Mouse (Mus musculus): ENCODE measurements around the gene Ten1. TPM values are rescaled to one million over a fixed set of nuclear protein-coding genes. Genes with fewer than 3 reads are reported as not detected.
A peak's percentile ranks its signal among the peaks of the same experiment; 100 is the strongest.

Gene Ten1
- polyA plus RNA-seq, 1 experiment from 2014 or later: 79.0 TPM

DNA sequence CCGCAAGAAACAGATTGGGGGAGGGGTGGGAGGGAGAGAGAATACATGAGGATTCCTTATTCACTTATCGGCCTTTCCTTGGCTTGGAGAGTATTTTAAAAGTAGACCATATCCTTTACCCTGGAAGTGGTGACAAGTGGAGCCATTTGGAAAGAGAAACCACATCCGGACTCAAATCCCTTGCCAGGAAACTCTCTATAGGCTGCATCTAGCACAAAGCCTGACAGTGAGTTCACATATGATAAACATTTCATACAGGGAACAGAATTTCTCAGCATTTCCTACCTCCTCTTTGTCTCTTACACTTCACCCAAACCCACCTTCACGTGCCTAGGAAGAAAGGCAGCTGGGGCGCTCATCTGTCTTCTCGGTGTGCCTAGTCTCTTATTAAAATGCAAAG is 31.4 kb upstream of the Ten1 start:
- peaks cover 3% of the 10 kb centered on the region; the same call in 1 of the 2 replicates for H3K4me1 ChIP-seq (ENCODE audit: insufficient read depth, low read depth, low read length)
- H3K36me3 ChIP-seq (ENCODE audit: insufficient read depth, low read length): peaks cover 16% of the 10 kb centered on the region; the same call in 1 of the 2 replicates
- no peaks in the 10 kb centered on the region for H3K27me3 ChIP-seq (replicated peaks; ENCODE audit: insufficient read depth, low read length)
- peak; percentile 79 for DNase-seq (ENCODE audit: low spot score)
- ATAC-seq: no peak
- TF ChIP-seq EP300 (IDR thresholded peaks at IDR 0.05) (no peak), CTCF (IDR thresholded peaks at IDR 0.05) (no peak)
- peak overlapping the region; percentile 74 for H3K4me3 ChIP-seq (ENCODE audit: low read depth, low read length)
- no peaks in the 10 kb centered on the region for H3K9me3 ChIP-seq (ENCODE audit: low read length)
- WGBS: 3% methylated on average over 6 of the region's 6 CpGs
- H3K27ac ChIP-seq (ENCODE audit: low read length): peak overlapping the region; percentile 83
- H3K4me2 ChIP-seq (replicated peaks; ENCODE audit: low read depth, low read length): peak overlapping the region; percentile 69
- peak overlapping the region; percentile 62 for H3K9ac ChIP-seq (replicated peaks; ENCODE audit: low read depth)

DNA sequence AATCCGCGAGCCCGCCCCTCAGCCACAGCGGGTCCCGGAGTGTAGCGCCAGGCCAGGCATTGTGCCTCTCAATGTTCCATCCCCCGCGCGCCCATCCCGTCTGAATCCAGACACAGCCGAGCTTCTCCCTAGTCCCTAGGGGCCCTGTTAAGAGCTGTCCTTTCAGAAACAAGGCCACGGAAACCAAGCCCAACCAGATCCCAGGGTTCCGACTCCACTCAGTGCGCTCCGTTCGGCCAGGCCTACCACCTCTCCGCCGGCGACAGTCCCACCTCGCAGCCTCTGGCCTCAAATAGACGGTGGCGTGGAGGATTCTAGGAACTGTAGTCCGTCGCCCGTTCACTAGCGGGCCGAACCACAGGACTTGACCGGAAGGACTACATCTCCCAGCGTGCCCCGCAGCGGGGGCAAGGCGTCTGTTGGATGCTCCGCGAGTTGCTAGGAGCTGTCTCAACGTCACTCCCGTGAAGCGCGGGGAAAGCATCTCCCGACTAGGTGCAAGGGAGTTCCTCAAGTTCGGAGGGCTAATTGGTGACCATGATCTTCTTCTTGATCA is 30.7 kb upstream of the Ten1 start, which contains the start of gene Fbf1:
Gene Fbf1 (minus strand): TSS at position 283 of the 556 bp plus-strand sequence.
- TF ChIP-seq CTCF (IDR thresholded peaks at IDR 0.05) (no peak), EP300 (IDR thresholded peaks at IDR 0.05) (no peak)
- DNase-seq (ENCODE audit: low spot score) (peak; percentile 98), ATAC-seq (peak; percentile 99)
- Histone ChIP-seq H3K36me3 (ENCODE audit: insufficient read depth, low read length) (peaks cover 21% of the 10 kb centered on the region), H3K4me3 (ENCODE audit: low read depth, low read length) (peak within 1 kb of the TSS; percentile 74), H3K4me1 (ENCODE audit: insufficient read depth, low read depth, low read length) (peaks cover 3% of the 10 kb centered on the region; the same call in 1 of the 2 replicates), H3K27me3 (replicated peaks; ENCODE audit: insufficient read depth, low read length) (no peaks in the 10 kb centered on the region), H3K9me3 (ENCODE audit: low read length) (no peaks in the 10 kb centered on the region), H3K9ac (replicated peaks; ENCODE audit: low read depth) (peak within 1 kb of the TSS; percentile 62), H3K4me2 (replicated peaks; ENCODE audit: low read depth, low read length) (peak within 1 kb of the TSS; percentile 69), H3K27ac (ENCODE audit: low read length) (peak within 1 kb of the TSS; percentile 83)
- under 1% methylated on average over 40 of the region's 40 CpGs for WGBS

DNA sequence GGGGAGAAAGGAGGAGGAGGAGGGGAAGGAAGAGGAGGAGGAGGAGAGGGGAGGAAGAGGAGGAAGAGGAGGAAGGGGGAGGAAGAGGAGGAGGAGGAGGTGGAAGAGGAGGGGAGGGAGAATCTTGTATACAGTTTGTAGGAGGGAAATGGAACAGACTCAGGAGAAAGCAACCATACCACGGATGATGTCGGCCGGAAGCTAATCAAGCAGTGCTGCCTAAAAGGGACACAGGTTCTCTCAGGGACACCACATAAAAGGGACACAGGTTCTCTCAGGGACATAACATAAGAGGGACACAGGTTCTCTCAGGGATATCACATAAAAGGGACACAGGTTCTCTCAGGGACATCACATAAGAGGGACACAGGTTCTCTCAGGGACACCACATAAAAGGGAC is 29.4 kb upstream of the Ten1 start:
- no peak overlapping the region for H3K4me3 ChIP-seq (ENCODE audit: low read depth, low read length)
- no peak overlapping the region for H3K27ac ChIP-seq (ENCODE audit: low read length)
- ATAC-seq: no peak
- no peak for DNase-seq (ENCODE audit: low spot score)
- WGBS: 75% methylated on average over 3 of the region's 3 CpGs
- H3K9me3 ChIP-seq (ENCODE audit: low read length): no peaks in the 10 kb centered on the region
- no peak overlapping the region for H3K4me2 ChIP-seq (replicated peaks; ENCODE audit: low read depth, low read length)
- no peak overlapping the region for H3K9ac ChIP-seq (replicated peaks; ENCODE audit: low read depth)
- peaks cover 28% of the 10 kb centered on the region for H3K36me3 ChIP-seq (ENCODE audit: insufficient read depth, low read length)
- H3K27me3 ChIP-seq (replicated peaks; ENCODE audit: insufficient read depth, low read length): no peaks in the 10 kb centered on the region
- TF ChIP-seq CTCF (IDR thresholded peaks at IDR 0.05) (no peak), EP300 (IDR thresholded peaks at IDR 0.05) (no peak)
- H3K4me1 ChIP-seq (ENCODE audit: insufficient read depth, low read depth, low read length): peaks cover 3% of the 10 kb centered on the region; the same call in 1 of the 2 replicates

DNA sequence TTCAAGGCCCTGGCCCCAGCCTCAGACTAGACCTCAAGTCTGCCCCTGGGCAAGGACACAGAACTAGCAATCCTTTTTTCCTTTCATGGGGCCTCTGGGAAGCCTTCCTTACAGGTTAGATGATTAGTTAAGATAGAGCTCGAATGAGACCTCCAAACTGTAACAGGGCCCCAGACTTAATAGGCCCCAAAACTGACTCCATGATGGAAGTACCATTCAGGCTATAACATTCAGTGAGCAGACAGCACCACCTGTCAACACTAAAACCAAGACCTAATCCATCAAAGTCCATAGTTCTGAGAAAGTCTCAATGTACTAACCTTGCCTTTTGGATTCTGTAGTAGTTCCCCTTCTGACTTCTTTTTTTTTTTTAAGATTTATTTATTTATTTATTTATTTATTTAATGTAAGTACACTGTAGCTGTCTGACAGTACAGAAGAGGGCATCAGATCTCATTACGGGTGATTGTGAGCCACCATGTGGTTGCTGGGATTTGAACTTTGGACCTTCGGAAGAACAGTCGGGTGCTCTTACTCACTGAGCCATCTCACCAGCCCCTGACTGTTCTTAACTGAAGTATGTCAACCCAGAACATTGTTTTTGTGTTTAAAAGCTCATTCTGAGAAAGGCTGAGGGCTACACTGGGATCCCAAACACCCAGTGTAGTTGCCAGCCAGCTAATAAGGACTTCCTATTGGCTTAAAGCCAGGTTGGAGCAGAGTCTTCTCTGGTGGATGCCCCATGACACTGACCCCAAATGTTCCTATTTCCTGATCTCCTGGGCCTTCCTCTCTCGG is 28.5 kb upstream of the Ten1 start:
- H3K4me3 ChIP-seq (ENCODE audit: low read depth, low read length): no peak overlapping the region
- H3K4me1 ChIP-seq (ENCODE audit: insufficient read depth, low read depth, low read length): peaks cover 3% of the 10 kb centered on the region; the same call in 1 of the 2 replicates
- 73% methylated on average over 5 of the region's 5 CpGs for WGBS
- peaks cover 25% of the 10 kb centered on the region for H3K36me3 ChIP-seq (ENCODE audit: insufficient read depth, low read length)
- H3K27me3 ChIP-seq (replicated peaks; ENCODE audit: insufficient read depth, low read length): no peaks in the 10 kb centered on the region
- H3K9ac ChIP-seq (replicated peaks; ENCODE audit: low read depth): no peak overlapping the region
- H3K9me3 ChIP-seq (ENCODE audit: low read length): no peaks in the 10 kb centered on the region
- H3K4me2 ChIP-seq (replicated peaks; ENCODE audit: low read depth, low read length): no peak overlapping the region
- DNase-seq (ENCODE audit: low spot score) (no peak), ATAC-seq (no peak)
- no peak overlapping the region for H3K27ac ChIP-seq (ENCODE audit: low read length)
- no peak for TF ChIP-seq EP300 (IDR thresholded peaks at IDR 0.05)
- TF ChIP-seq CTCF (IDR thresholded peaks at IDR 0.05): no peak

DNA sequence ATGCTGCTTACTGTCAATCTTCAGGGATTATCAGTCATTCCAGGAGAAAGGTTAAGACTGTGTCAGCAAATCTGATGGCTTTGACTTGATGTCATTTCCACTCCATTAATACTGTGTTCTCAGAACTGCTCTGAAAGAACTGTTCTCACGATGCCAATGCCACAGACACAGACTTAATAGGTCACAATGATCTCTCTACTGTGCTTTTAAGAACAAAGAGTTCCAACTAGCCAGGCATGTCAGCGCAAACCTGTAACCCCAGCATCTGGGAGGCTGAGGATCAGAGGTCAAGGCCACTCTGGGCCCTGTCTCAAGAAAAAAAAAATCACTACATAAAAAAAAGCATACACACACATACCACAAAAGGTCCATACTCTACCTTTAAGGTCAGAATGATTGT is 26.7 kb upstream of the Ten1 start:
- H3K36me3 ChIP-seq (ENCODE audit: insufficient read depth, low read length): peaks cover 25% of the 10 kb centered on the region
- H3K9me3 ChIP-seq (ENCODE audit: low read length): no peaks in the 10 kb centered on the region
- WGBS: 88% methylated on average over 2 of the region's 2 CpGs
- H3K4me1 ChIP-seq (ENCODE audit: insufficient read depth, low read depth, low read length): peaks cover 3% of the 10 kb centered on the region; the same call in 1 of the 2 replicates
- no peak overlapping the region for H3K9ac ChIP-seq (replicated peaks; ENCODE audit: low read depth)
- H3K4me2 ChIP-seq (replicated peaks; ENCODE audit: low read depth, low read length): no peak overlapping the region
- H3K27ac ChIP-seq (ENCODE audit: low read length): no peak overlapping the region
- no peak overlapping the region for H3K4me3 ChIP-seq (ENCODE audit: low read depth, low read length)
- ATAC-seq (no peak), DNase-seq (ENCODE audit: low spot score) (no peak)
- TF ChIP-seq CTCF (IDR thresholded peaks at IDR 0.05): no peak
- no peak for TF ChIP-seq EP300 (IDR thresholded peaks at IDR 0.05)
- no peaks in the 10 kb centered on the region for H3K27me3 ChIP-seq (replicated peaks; ENCODE audit: insufficient read depth, low read length)

DNA sequence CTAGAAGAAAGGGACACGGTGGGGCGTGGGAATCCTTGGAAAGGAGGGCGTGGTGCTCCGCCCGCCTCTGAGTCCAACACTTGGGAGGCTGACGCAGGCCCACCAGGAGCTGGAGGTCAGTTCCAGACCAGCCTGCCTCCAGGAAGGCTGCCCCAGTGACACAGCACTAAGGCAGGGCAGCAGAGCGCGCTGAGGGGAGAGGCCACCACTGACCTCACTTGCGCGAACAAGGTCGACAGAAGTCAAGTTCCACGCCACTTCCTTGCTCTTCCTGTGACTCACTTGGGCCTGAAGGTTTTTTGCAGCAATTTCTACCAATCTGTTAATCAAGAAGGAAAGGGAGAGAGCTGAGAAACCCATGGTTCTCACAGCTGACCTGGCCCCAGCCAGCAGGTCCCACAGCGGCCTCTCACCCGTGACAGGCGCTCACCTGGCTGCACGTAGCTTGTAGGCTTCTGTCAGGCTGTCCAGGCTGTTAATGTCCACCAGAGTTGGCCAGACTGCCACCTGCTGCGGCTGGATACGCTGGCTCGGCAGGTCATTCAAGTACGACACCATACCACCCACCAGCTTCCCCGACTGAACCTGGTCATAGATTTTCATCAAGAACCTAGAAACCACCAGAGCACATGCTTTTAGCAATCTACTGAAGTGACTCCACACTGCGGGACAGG is 23.7 kb upstream of the Ten1 start:
- no peak overlapping the region for H3K4me3 ChIP-seq (ENCODE audit: low read depth, low read length)
- H3K9ac ChIP-seq (replicated peaks; ENCODE audit: low read depth): no peak overlapping the region
- H3K27ac ChIP-seq (ENCODE audit: low read length): no peak overlapping the region
- H3K4me2 ChIP-seq (replicated peaks; ENCODE audit: low read depth, low read length): no peak overlapping the region
- 89% methylated on average over 20 of the region's 22 CpGs for WGBS
- H3K9me3 ChIP-seq (ENCODE audit: low read length): no peaks in the 10 kb centered on the region
- H3K27me3 ChIP-seq (replicated peaks; ENCODE audit: insufficient read depth, low read length): no peaks in the 10 kb centered on the region
- ATAC-seq (no peak), DNase-seq (ENCODE audit: low spot score) (no peak)
- TF ChIP-seq CTCF (IDR thresholded peaks at IDR 0.05) (no peak), EP300 (IDR thresholded peaks at IDR 0.05) (no peak)
- H3K36me3 ChIP-seq (ENCODE audit: insufficient read depth, low read length): peaks cover 33% of the 10 kb centered on the region
- H3K4me1 ChIP-seq (ENCODE audit: insufficient read depth, low read depth, low read length): no peaks in the 10 kb centered on the region

All from lung, postnatal 0 days (tissue).